Mouse (Mus musculus): ENCODE data around the gene Gpr179. TPM values are rescaled to one million over a fixed set of nuclear protein-coding genes. Genes with fewer than 3 reads are reported as not detected.

The Gpr179 gene
- polyA plus RNA-seq, 1 experiment from 2014 or later: 0.07 TPM

- Histone ChIP-seq H3K27ac (replicated peaks) (peak overlapping the region; percentile 78), H3K36me3 (replicated peaks) (no peaks in the 10 kb centered on the region), H3K4me1 (peaks cover 31% of the 10 kb centered on the region), H3K9me3 (no peaks in the 10 kb centered on the region), H3K27me3 (replicated peaks; ENCODE audit: low read depth, poor library complexity, severe bottlenecking) (0 out of 2 replicates have a peak, but pooled peaks cover 10% of the 10 kb centered on the region), H3K4me3 (peak overlapping the region; percentile 62)
- 2% methylated on average over 18 of the region's 18 CpGs for WGBS
- DNase-seq (ENCODE audit: low spot score): peak; percentile 51
These were observed 40.8 kb downstream of the Gpr179 start for GRCm38 (mm10) chr11:97310895-97311631.

GRCm38 (mm10) chr11:97309911-97310571 lies 41.8 kb downstream of the Gpr179 start:
- Histone ChIP-seq H3K27me3 (replicated peaks; ENCODE audit: low read depth, poor library complexity, severe bottlenecking) (0 out of 2 replicates have a peak, but pooled peaks cover 10% of the 10 kb centered on the region), H3K36me3 (replicated peaks) (no peaks in the 10 kb centered on the region), H3K4me3 (peak overlapping the region; percentile 62), H3K9me3 (no peaks in the 10 kb centered on the region), H3K27ac (replicated peaks) (peak overlapping the region; percentile 78), H3K4me1 (peaks cover 25% of the 10 kb centered on the region)
- WGBS: under 1% methylated on average over 25 of the region's 25 CpGs
- peak; percentile 86 for DNase-seq (ENCODE audit: low spot score)

GRCm38 (mm10) chr11:97309451-97309836 lies 42.4 kb downstream of the Gpr179 start:
- Histone ChIP-seq H3K27me3 (replicated peaks; ENCODE audit: low read depth, poor library complexity, severe bottlenecking) (0 out of 2 replicates have a peak, but pooled peaks cover 10% of the 10 kb centered on the region), H3K4me1 (peaks cover 25% of the 10 kb centered on the region), H3K36me3 (replicated peaks) (no peaks in the 10 kb centered on the region), H3K27ac (replicated peaks) (peak overlapping the region; percentile 78), H3K4me3 (peak overlapping the region; percentile 62), H3K9me3 (no peaks in the 10 kb centered on the region)
- 5% methylated on average over 9 of the region's 9 CpGs for WGBS
- DNase-seq (ENCODE audit: low spot score): peak; percentile 40

- Histone ChIP-seq H3K27me3 (replicated peaks; ENCODE audit: low read depth, poor library complexity, severe bottlenecking) (0 out of 2 replicates have a peak, but pooled peaks cover 10% of the 10 kb centered on the region), H3K4me1 (peaks cover 25% of the 10 kb centered on the region), H3K4me3 (peak overlapping the region; percentile 62), H3K36me3 (replicated peaks) (no peaks in the 10 kb centered on the region), H3K27ac (replicated peaks) (no peak overlapping the region; the same call in 1 of the 2 replicates), H3K9me3 (no peaks in the 10 kb centered on the region)
- no peak for DNase-seq (ENCODE audit: low spot score)
- 57% methylated on average over 3 of the region's 3 CpGs for WGBS
These were observed 42.9 kb downstream of the Gpr179 start for GRCm38 (mm10) chr11:97308806-97309450.

- 93% methylated on average over 11 of the region's 11 CpGs for WGBS
- no peak for DNase-seq (ENCODE audit: low spot score)
These were observed 44.4 kb downstream of the Gpr179 start for GRCm38 (mm10) chr11:97307294-97308069.

GRCm38 (mm10) chr11:97304631-97305030 lies 47.2 kb downstream of the Gpr179 start:
- no peaks in the 10 kb centered on the region for H3K36me3 ChIP-seq (replicated peaks)
- no peaks in the 10 kb centered on the region for H3K27me3 ChIP-seq (replicated peaks; ENCODE audit: low read depth, poor library complexity, severe bottlenecking)
- no peak overlapping the region for H3K27ac ChIP-seq (replicated peaks)
- 88% methylated on average over 5 of the region's 5 CpGs for WGBS
- H3K4me1 ChIP-seq: peaks cover 5% of the 10 kb centered on the region
- no peaks in the 10 kb centered on the region for H3K9me3 ChIP-seq
- DNase-seq (ENCODE audit: low spot score): no peak
- H3K4me3 ChIP-seq: no peak overlapping the region

More at GRCm38 (mm10) chr11:97307294-97308069, 44.4 kb downstream of the Gpr179 start:
- Histone ChIP-seq H3K4me3 (no peak overlapping the region), H3K27ac (replicated peaks) (no peak overlapping the region), H3K4me1 (peaks cover 25% of the 10 kb centered on the region), H3K36me3 (replicated peaks) (no peaks in the 10 kb centered on the region), H3K27me3 (replicated peaks; ENCODE audit: low read depth, poor library complexity, severe bottlenecking) (0 out of 2 replicates have a peak, but pooled peaks cover 10% of the 10 kb centered on the region), H3K9me3 (no peaks in the 10 kb centered on the region)

GRCm38 (mm10) chr11:97302231-97302781 lies 49.6 kb downstream of the Gpr179 start:
- Histone ChIP-seq H3K4me1 (no peaks in the 10 kb centered on the region), H3K27ac (replicated peaks) (no peak overlapping the region), H3K36me3 (replicated peaks) (no peaks in the 10 kb centered on the region), H3K4me3 (no peak overlapping the region), H3K9me3 (no peaks in the 10 kb centered on the region), H3K27me3 (replicated peaks; ENCODE audit: low read depth, poor library complexity, severe bottlenecking) (no peaks in the 10 kb centered on the region)
- WGBS: 40% methylated on average over 7 of the region's 7 CpGs
- no peak for DNase-seq (ENCODE audit: low spot score)

GRCm38 (mm10) chr11:97301406-97301805 lies 50.5 kb downstream of the Gpr179 start:
- no peak overlapping the region for H3K27ac ChIP-seq (replicated peaks)
- DNase-seq (ENCODE audit: low spot score): no peak
- 91% methylated on average over 16 of the region's 16 CpGs for WGBS
- H3K4me3 ChIP-seq: no peak overlapping the region
- no peaks in the 10 kb centered on the region for H3K27me3 ChIP-seq (replicated peaks; ENCODE audit: low read depth, poor library complexity, severe bottlenecking)
- no peaks in the 10 kb centered on the region for H3K4me1 ChIP-seq
- H3K36me3 ChIP-seq (replicated peaks): no peaks in the 10 kb centered on the region
- H3K9me3 ChIP-seq: no peaks in the 10 kb centered on the region

GRCm38 (mm10) chr11:97299939-97300338 lies 51.9 kb downstream of the Gpr179 start:
- H3K27ac ChIP-seq (replicated peaks): no peak overlapping the region
- WGBS: 91% methylated on average over 2 of the region's 2 CpGs

GRCm38 (mm10) chr11:97296542-97296941 lies 55.3 kb downstream of the Gpr179 start:
- no peak overlapping the region for H3K27ac ChIP-seq (replicated peaks)
- no peak overlapping the region for H3K4me3 ChIP-seq
- DNase-seq (ENCODE audit: low spot score): no peak
- H3K4me1 ChIP-seq: no peaks in the 10 kb centered on the region
- H3K27me3 ChIP-seq (replicated peaks; ENCODE audit: low read depth, poor library complexity, severe bottlenecking): no peaks in the 10 kb centered on the region
- no peaks in the 10 kb centered on the region for H3K36me3 ChIP-seq (replicated peaks)
- H3K9me3 ChIP-seq: no peaks in the 10 kb centered on the region
- WGBS: 75% methylated on average over 4 of the region's 4 CpGs

More at GRCm38 (mm10) chr11:97299939-97300338, 51.9 kb downstream of the Gpr179 start:
- Histone ChIP-seq H3K4me3 (no peak overlapping the region), H3K9me3 (no peaks in the 10 kb centered on the region), H3K36me3 (replicated peaks) (no peaks in the 10 kb centered on the region), H3K27me3 (replicated peaks; ENCODE audit: low read depth, poor library complexity, severe bottlenecking) (no peaks in the 10 kb centered on the region), H3K4me1 (no peaks in the 10 kb centered on the region)
- no peak for DNase-seq (ENCODE audit: low spot score)

GRCm38 (mm10) chr11:97292731-97293130 lies 59.1 kb downstream of the Gpr179 start:
- H3K36me3 ChIP-seq (replicated peaks): no peaks in the 10 kb centered on the region
- no peaks in the 10 kb centered on the region for H3K27me3 ChIP-seq (replicated peaks; ENCODE audit: low read depth, poor library complexity, severe bottlenecking)
- peaks cover 12% of the 10 kb centered on the region for H3K4me1 ChIP-seq
- H3K9me3 ChIP-seq: no peaks in the 10 kb centered on the region
- no peak overlapping the region for H3K4me3 ChIP-seq
- WGBS: 91% methylated on average over 1 of the region's 1 CpGs
- no peak for DNase-seq (ENCODE audit: low spot score)
- no peak overlapping the region for H3K27ac ChIP-seq (replicated peaks)
